Mouse (Mus musculus): ENCODE data around the gene Gpr68. TPM values are rescaled to one million over a fixed set of nuclear protein-coding genes. Genes with fewer than 3 reads are reported as not detected.

The Gpr68 gene
- total and polyA plus RNA-seq, 3 experiments, result 0.04 TPM; not detected in 2

DNA sequence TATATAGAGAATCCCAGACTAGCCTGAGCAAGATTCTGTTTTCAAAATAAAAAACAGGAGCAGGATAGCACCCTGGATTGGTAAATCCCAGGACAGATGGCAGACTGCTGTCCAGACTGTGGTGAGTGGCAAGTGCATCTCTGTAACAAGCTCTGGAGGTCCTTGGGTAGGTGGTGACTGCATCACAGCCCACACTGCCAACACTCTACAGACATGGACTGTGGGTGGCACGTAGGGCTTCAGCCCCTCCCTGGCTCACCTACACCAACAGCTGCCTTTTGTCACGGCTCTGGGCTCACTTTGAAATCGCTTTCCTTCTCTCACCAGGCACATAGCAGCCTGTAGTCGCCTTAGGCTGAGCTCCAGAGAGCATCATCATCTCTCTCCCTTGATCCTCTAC, 35.1 kb upstream of the Gpr68 start:
- Histone ChIP-seq H3K4me1 (ENCODE audit: control insufficient read depth in 1 of 2, insufficient read depth in 2 of 2, low read length in 2 of 2) (no peaks in the 10 kb centered on the region), H3K27ac (ENCODE audit: control insufficient read depth, low read depth, low read length) (no peak overlapping the region), H3K27me3 (ENCODE audit: control insufficient read depth in 1 of 2, insufficient read depth in 2 of 2, low read length in 2 of 2) (no peaks in the 10 kb centered on the region), H3K9ac (ENCODE audit: control insufficient read depth, low read depth, low read length, poor library complexity, severe bottlenecking) (no peak overlapping the region), H3K79me2 (ENCODE audit: control insufficient read depth, insufficient read depth, low read length, poor library complexity) (no peaks in the 10 kb centered on the region), H3K4me3 (ENCODE audit: control insufficient read depth in 1 of 2, insufficient read depth in 1 of 2, low read depth in 2 of 2, low read length in 2 of 2) (no peak overlapping the region), H3K9me3 (replicated peaks; ENCODE audit: insufficient read depth, low read length) (no peaks in the 10 kb centered on the region), H3K36me3 (ENCODE audit: control insufficient read depth in 1 of 2, insufficient read depth in 2 of 2, low read length in 2 of 2) (peaks cover 0 to 3% of the 10 kb centered on the region in 2 experiments; a peak in 1 of 4 replicates)
- TF ChIP-seq MAX (IDR thresholded peaks at IDR 0.05; ENCODE audit: low read length) (no peak), CTCF (IDR thresholded peaks at IDR 0.05 in 2 of 3, conservative IDR thresholded peaks at IDR 0.05 in 1 of 3; ENCODE audit: control insufficient read depth in 1 of 3, insufficient read depth in 1 of 3, low read depth in 2 of 3, low read length in 3 of 3, poor library complexity in 1 of 3, severe bottlenecking in 1 of 3) (no peak), USF1 (IDR thresholded peaks at IDR 0.05; ENCODE audit: low read depth, low read length) (no peak), POLR2AphosphoS2 (IDR thresholded peaks at IDR 0.05; ENCODE audit: low read length) (no peak), SMC3 (IDR thresholded peaks at IDR 0.05; ENCODE audit: low read depth, low read length) (no peak), USF2 (IDR thresholded peaks at IDR 0.05; ENCODE audit: borderline replicate concordance in 1 of 2, insufficient read depth in 1 of 2, low read depth in 1 of 2, low read length in 2 of 2) (no peak), ZNF384 (IDR thresholded peaks at IDR 0.05; ENCODE audit: low read depth, low read length) (no peak), SIN3A (IDR thresholded peaks at IDR 0.05; ENCODE audit: low read length) (no peak), EP300 (IDR thresholded peaks at IDR 0.05; ENCODE audit: low read depth in 1 of 2, low read length in 2 of 2) (no peak), TAL1 (IDR thresholded peaks at IDR 0.05; ENCODE audit: low read length) (no peak)
- no peak for DNase-seq (ENCODE audit: low read depth, low spot score)

DNA sequence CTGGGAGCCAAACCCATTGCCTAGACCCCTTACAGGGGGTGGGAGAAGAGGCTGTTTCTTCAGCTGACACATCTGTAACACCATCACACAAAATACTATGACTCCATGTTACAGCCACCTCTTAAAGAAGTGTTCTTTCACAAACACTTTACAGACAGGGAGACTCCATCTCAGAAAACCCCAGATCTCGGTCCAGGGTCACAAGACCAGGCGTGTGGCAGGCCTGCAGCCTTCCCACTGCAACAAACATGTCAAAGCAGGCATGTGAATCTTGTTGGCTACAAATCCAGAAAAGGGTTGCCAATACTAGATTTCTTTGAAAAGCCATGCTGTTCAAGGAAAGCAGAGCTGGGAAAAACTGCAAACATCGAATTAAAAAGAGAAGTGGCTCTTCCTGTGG, 33.4 kb upstream of the Gpr68 start:
- Histone ChIP-seq H3K36me3 (ENCODE audit: control insufficient read depth in 1 of 2, insufficient read depth in 2 of 2, low read length in 2 of 2) (no peaks in the 10 kb centered on the region; a peak in 1 of 4 replicates), H3K4me3 (ENCODE audit: control insufficient read depth in 1 of 2, insufficient read depth in 1 of 2, low read depth in 2 of 2, low read length in 2 of 2) (no peak overlapping the region), H3K9ac (ENCODE audit: control insufficient read depth, low read depth, low read length, poor library complexity, severe bottlenecking) (no peak overlapping the region), H3K4me1 (ENCODE audit: control insufficient read depth in 1 of 2, insufficient read depth in 2 of 2, low read length in 2 of 2) (no peaks in the 10 kb centered on the region), H3K27me3 (ENCODE audit: control insufficient read depth in 1 of 2, insufficient read depth in 2 of 2, low read length in 2 of 2) (no peaks in the 10 kb centered on the region), H3K27ac (ENCODE audit: control insufficient read depth, low read depth, low read length) (no peak overlapping the region), H3K79me2 (ENCODE audit: control insufficient read depth, insufficient read depth, low read length, poor library complexity) (no peaks in the 10 kb centered on the region), H3K9me3 (replicated peaks; ENCODE audit: insufficient read depth, low read length) (no peaks in the 10 kb centered on the region)
- TF ChIP-seq SIN3A (IDR thresholded peaks at IDR 0.05; ENCODE audit: low read length) (no peak), GATA1 (IDR thresholded peaks at IDR 0.05; ENCODE audit: low read depth, low read length) (no peak), ETS1 (IDR thresholded peaks at IDR 0.05; ENCODE audit: low read depth, low read length) (no peak), MYB (IDR thresholded peaks at IDR 0.05; ENCODE audit: low read depth, low read length) (no peak), CHD2 (IDR thresholded peaks at IDR 0.05; ENCODE audit: low read length) (no peak), EP300 (IDR thresholded peaks at IDR 0.05; ENCODE audit: low read depth in 1 of 2, low read length in 2 of 2) (no peak), JUND (IDR thresholded peaks at IDR 0.05; ENCODE audit: low read depth, low read length) (no peak), POLR2A (IDR thresholded peaks at IDR 0.05; ENCODE audit: control insufficient read depth in 1 of 2, insufficient read depth in 1 of 2, low read depth in 1 of 2, low read length in 2 of 2, poor library complexity in 1 of 2) (no peak), MAX (IDR thresholded peaks at IDR 0.05; ENCODE audit: low read length) (no peak), RCOR1 (IDR thresholded peaks at IDR 0.05; ENCODE audit: low read depth, low read length) (no peak), NELFE (IDR thresholded peaks at IDR 0.05; ENCODE audit: low read depth, low read length) (no peak), MAFK (IDR thresholded peaks at IDR 0.05; ENCODE audit: borderline replicate concordance, low read depth, low read length) (no peak), ZKSCAN1 (IDR thresholded peaks at IDR 0.05; ENCODE audit: low read depth, low read length) (no peak), MXI1 (IDR thresholded peaks at IDR 0.05; ENCODE audit: low read depth, low read length) (no peak), POLR2AphosphoS2 (IDR thresholded peaks at IDR 0.05; ENCODE audit: low read length) (no peak), MEF2A (IDR thresholded peaks at IDR 0.05; ENCODE audit: extremely low read depth, insufficient replicate concordance, low read depth, low read length, poor library complexity, severe bottlenecking) (no peak), CTCF (IDR thresholded peaks at IDR 0.05 in 2 of 3, conservative IDR thresholded peaks at IDR 0.05 in 1 of 3; ENCODE audit: control insufficient read depth in 1 of 3, insufficient read depth in 1 of 3, low read depth in 2 of 3, low read length in 3 of 3, poor library complexity in 1 of 3, severe bottlenecking in 1 of 3) (no peak)
- no peak for DNase-seq (ENCODE audit: low read depth, low spot score)

Measured in MEL (cell line).